Mouse (Mus musculus): ENCODE measurements around the gene Slc24a2.

- TF ChIP-seq CTCF (IDR thresholded peaks at IDR 0.05; ENCODE audit: control insufficient read depth, insufficient read depth, insufficient read length) (no peak), MYOG (IDR thresholded peaks at IDR 0.05; ENCODE audit: control insufficient read depth, extremely low read depth, insufficient read length) (no peak), MYOD1 (IDR thresholded peaks at IDR 0.05; ENCODE audit: control insufficient read depth, insufficient read length, low read depth) (no peak), CEBPB (IDR thresholded peaks at IDR 0.05; ENCODE audit: low read depth) (no peak), USF1 (IDR thresholded peaks at IDR 0.05; ENCODE audit: low read depth) (no peak)
Measured at GRCm38 (mm10) chr4:87062771-87063253, 167.5 kb downstream of the Slc24a2 start.
